Mouse (Mus musculus): ENCODE measurements around the gene Havcr1.
"Not testable (repeated sequence)": the region's sequence is repeated elsewhere in the genome, so short reads cannot be mapped to it uniquely, and the experiment has no call there.

Gene Havcr1

DNA sequence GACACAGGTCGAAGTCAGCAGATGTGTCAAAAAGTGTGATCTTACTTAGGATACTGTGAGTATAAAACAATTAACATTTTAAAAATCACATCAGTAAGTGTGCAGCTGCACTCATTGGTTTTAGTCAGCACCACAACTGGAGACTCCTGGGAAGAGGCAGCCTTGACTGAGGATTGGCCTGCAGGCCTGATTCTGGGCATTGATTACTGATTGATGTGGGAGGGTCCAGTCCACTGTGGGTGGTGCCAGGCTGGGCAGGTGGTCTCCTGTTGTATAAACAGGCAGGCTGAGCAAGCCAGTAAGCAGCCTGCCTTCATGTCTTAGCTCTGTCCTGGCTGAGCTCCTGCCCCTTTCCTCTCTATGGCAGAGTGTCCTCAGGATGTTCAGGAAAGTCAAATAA lies at the start of gene Havcr1:
Gene Havcr1 (plus strand): TSS at position 5 of the 400 bp plus-strand sequence.
- not testable (repeated sequence) for DNase-seq (ENCODE audit: low read depth, low spot score)

DNA sequence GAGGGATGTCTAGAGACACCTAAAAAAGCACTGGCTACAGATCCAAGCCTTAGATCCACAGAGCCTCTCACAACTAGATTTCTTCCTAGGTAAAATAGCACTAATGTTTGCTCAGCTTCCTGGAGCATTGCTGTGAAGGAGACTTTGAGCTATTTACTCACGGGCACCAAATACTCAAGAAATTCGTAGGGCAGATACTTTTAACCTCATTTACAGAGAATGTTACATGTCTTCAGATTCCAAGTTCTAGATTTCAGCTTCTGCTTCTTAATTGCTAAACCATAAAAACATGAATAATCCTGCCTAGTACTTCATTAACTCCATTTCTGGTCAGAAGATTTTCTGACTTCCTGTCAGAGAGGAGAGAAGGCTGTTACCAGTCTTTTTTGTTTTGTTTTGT lies 44.7 kb upstream of the Havcr1 start:
- no peak for DNase-seq (ENCODE audit: low read depth, low spot score)

GRCm38 (mm10) chr11:46695849-46696248 lies 39.0 kb upstream of the Havcr1 start:
- DNase-seq (ENCODE audit: low read depth, low spot score) = not testable (repeated sequence)

DNA sequence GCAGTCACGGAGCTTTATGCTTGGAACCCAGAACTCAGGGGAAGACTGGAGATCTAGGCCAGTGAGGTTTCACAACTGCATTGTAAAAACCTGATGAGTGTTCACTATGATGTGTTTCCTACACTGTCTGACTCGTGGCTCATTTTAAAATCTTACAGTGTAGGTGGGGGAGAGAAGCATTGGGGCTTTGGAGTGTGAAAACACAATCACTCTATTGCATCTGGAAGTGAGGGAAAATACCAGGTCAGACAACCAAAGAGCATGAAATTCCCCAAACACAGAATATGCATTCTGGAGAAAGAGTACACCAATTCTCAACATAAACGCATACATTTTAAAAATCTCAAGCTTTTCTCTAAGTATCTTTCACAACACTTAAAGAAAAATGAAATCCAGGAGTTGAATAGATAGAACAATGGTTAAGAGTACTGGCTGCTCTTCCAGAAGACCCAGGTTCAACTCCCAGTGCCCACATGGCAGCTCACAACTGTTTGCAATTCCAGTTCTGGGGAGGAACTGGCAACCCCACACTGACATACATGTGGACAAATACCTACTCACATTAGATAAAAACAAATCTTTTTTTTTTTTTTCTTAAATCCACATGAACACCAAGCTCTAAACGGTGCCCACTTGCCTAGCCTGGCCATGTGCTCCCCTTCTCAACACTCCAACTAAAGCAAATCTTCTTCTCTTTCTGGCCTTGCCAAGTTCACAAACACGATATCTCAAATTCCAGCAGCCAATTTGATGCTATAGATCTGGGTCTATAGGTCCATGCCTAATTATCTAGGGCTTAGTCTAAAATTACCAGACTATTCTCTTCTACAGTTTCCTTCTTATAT lies 37.2 kb upstream of the Havcr1 start:
- DNase-seq (ENCODE audit: low read depth, low spot score) = no peak

DNA sequence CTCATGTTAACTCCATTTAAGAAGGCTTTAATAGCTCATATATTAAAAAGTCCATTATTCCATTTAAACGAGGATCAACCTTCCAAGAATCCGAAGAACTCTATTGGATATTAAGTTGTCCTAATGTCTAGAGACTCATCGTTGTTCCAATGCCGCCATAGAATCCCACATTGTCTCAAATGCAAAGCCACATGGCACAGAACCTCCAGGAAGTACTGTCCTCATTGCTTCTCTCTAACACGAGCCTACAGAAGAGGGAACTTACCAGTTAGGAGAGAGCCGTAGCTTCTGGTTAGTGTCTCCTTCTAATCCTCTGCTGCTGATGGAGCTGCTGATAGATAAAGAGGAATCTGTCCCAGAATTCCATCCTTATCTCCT lies 36.6 kb upstream of the Havcr1 start:
- DNase-seq (ENCODE audit: low read depth, low spot score) = no peak

- no peak for DNase-seq (ENCODE audit: low read depth, low spot score)
These were observed 36.0 kb upstream of the Havcr1 start for GRCm38 (mm10) chr11:46698830-46699229.

DNA sequence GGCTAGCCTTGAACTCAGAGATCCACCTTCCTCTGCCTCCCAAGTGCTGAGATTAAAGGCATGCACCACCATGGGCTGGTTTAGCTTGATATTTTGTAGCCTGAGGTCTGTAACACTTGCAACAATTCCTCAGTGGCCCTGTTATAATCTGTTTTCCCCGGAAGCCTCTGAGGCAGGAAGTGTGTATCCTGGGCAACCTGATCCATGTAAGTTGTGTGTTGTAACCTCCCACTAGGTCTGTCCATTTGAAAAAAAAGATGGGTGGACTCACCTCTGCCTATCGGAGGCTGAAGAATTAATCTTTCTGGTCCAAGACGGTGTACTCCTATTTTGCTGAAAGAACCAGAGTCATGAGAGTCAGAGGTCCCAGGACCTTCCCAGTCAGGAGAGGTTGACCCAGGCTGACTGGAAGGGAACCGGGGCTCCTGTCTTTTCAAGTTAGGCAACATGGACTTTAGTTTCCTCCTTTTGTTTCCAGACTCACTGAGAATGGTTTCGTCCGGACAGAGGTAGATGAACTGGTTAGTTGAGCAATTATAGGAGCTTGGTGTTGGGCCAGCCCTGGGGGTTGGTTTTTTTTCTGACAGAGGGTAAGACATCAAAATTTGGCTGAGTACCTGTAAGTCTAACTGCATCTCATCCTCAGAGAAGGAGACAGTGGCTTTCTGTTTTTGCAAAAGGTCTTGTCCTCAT lies 28.1 kb upstream of the Havcr1 start, which contains the start of gene Timd2:
Gene Timd2 (minus strand): TSS at position 398 of the 693 bp plus-strand sequence.
- no peak for DNase-seq (ENCODE audit: low read depth, low spot score)

DNA sequence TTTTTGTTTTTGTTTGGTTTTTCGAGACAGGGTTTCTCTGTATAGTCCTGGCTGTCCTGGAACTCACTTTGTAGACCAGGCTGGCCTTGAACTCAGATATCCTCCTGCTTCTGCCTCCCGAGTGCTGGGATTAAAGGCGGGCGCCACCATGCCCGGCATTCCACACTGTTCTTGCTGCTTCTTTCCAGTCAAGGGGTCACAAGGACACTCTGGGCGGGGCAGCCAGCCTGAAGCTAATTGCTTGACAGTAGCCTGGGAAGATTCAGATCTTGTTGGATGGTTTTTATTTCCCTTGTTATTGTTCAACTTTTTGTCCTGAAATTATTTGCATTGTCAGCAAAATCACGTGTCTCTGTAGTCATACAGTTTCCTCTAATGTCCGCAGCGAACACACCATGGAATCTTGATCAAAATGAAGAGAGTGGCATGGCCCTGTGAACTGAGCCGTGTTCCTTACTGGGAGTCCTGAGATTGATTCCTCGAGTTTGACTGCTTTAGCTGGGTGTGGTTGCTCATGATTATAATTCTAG lies 3.3 kb upstream of the Havcr1 start:
- peak; percentile 11 for DNase-seq (ENCODE audit: low read depth, low spot score)

DNA sequence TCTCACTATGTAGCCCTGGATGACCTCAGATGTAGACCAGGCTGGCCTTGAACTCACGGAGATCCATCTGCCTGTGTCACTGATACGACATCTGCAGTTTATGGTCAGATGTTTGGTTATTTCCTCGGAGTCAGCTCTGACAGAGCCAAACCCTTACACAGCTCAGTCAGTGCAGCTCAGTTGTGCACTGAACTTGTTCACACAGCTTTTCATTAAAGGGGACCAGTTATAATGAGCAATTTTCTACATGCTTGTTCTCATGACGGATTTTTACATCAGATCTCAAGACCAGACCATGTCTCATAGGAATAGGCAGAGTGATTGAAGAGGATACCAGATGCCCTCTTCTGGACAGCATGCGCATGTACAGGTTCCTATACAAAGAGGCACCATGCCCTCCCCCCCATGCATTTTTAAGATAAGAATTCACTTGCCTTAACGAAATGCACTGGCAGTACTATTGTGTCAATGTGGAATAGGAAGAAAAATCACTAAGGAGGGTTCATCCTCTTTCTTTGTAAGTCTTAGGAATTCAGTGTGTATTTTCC lies 1.6 kb upstream of the Havcr1 start:
- peak; percentile 53 for DNase-seq (ENCODE audit: low read depth, low spot score)

GRCm38 (mm10) chr11:46734617-46735016 lies 263 bp upstream of the Havcr1 start:
- DNase-seq (ENCODE audit: low read depth, low spot score) = no peak

DNA sequence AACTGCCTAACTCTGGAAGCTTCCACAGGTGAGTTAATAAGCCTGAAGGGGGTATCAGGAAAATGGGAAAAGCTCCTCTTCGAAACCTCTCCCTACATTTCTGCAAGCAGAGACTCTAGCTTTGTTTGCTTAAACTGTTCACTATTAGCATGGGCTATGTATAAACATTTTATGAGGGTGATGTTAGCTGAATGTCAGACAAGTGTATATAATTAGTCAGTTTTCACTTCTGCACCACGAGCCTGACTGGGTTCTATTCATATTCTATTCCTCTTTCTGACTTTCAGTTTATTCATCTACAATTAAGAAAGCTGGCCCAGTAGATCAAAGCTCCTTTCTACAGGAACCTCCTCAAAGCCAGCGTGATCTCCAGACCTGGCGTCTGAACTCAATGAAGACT lies 4.6 kb downstream of the Havcr1 start:
- no peak for DNase-seq (ENCODE audit: low read depth, low spot score)

- no peak for DNase-seq (ENCODE audit: low read depth, low spot score)
These were observed 6.0 kb downstream of the Havcr1 start for GRCm38 (mm10) chr11:46740886-46741285.

- DNase-seq (ENCODE audit: low read depth, low spot score) = no peak
These were observed 6.8 kb downstream of the Havcr1 start for GRCm38 (mm10) chr11:46741716-46742115.

DNA sequence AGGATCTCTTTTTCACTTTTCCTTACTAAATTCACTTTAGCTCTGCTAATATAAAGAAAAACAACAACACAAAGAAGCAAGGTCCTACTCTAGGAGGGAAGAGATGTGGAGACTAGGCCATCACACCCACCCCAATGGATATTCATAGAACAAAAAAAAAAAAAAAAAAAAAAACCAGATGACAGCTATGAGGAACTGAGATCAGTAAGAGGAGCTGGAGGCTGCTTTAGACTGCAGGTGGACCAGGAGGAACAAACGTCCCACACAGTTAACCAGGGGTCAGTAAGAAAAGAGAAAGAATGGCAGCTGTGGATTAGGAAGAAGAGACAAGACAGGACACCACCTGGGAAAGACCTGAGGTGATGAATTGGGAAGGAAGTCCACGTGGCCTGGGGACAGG lies 13.1 kb downstream of the Havcr1 start:
- DNase-seq (ENCODE audit: low read depth, low spot score) = no peak

DNA sequence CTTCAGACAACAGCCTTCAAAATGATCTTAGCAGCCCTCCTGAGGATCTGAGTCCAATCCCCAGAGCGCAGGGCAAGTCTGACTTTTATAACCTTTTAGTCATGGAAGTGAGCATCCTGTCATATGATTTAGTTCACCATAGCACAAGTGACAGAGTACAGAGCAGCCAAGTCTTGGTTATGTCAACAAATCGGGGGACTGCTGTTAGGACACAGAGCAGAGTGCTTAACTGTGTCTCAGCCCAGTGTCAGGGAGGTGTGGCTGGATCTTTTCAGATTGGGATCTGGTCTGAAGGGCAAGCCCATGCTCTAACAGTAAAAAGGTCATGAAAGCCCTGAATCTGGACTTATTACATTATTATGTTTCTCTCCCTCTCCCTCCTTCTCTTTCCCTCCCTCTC lies 18.8 kb downstream of the Havcr1 start:
- no peak for DNase-seq (ENCODE audit: low read depth, low spot score)

- DNase-seq (ENCODE audit: low read depth, low spot score) = no peak
These were observed 19.8 kb downstream of the Havcr1 start for GRCm38 (mm10) chr11:46754669-46755068.

DNA sequence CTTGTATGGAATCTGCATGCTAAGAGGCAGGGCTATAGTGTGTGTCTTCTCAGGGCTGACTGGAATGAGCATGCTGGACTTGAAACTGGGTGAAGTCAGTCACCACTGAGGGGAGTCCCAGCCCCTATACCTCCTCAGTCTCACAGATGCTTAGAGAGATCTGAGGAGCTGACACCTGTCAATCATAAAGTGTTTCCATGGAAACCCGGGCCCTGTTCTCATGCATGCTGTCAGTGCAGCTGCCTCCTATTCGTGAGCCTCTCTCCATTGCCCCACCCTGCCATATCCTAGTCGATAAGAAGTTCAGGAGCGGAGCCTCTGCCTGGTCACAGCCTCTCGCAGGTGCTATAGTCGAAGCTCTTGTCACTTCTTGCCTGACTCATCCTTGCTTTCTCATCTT lies 20.8 kb downstream of the Havcr1 start:
- not testable (repeated sequence) for DNase-seq (ENCODE audit: low read depth, low spot score)

GRCm38 (mm10) chr11:46776879-46777278 lies 42.0 kb downstream of the Havcr1 start:
- no peak for DNase-seq (ENCODE audit: low read depth, low spot score)

GRCm38 (mm10) chr11:46779811-46780210 lies 44.9 kb downstream of the Havcr1 start:
- no peak for DNase-seq (ENCODE audit: low read depth, low spot score)

- DNase-seq (ENCODE audit: low read depth, low spot score) = no peak
These were observed 69.6 kb downstream of the Havcr1 start for GRCm38 (mm10) chr11:46804440-46804839.

DNA sequence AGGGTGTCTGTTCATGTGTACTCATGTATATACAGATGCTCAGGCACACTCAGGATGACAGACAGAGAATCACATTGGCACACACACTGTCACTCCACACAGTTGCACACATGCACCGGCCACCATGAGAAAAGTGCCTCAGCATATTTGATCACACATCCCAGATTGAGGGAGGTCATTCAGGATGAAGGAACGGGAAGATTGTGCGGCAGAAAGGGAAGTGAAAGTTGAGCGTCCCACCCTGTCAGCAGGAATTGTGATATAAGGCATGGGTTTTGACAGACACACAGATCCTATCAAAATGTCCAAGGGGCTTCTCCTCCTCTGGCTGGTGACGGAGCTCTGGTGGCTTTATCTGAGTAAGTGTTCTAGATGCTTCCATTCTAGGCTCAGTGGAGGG lies 75.6 kb downstream of the Havcr1 start, which contains the start of gene Timd4:
Gene Timd4 (plus strand): TSS at position 290 of the 400 bp plus-strand sequence.
- DNase-seq (ENCODE audit: low read depth, low spot score) = no peak

GRCm38 (mm10) chr11:46817692-46818091 lies 82.8 kb downstream of the Havcr1 start:
- no peak for DNase-seq (ENCODE audit: low read depth, low spot score)
